Mouse (Mus musculus): ENCODE measurements at regions not wholly inside any gene's neighbourhood (a gene's known extent, or its start where the extent isn't known, plus 50 kb on each side); places are given as distances from the start of the nearest gene placed in this dataset.

GRCm38 (mm10) chr9:33070116-33070515, 434.1 kb downstream of the Ets1 start:
- TF ChIP-seq CTCF (IDR thresholded peaks at IDR 0.05; ENCODE audit: low read depth) (no peak), EP300 (IDR thresholded peaks at IDR 0.05; ENCODE audit: low read depth) (no peak)

All from liver, postnatal 0 days (tissue).